Mouse (Mus musculus): ENCODE data around the gene Olfr1219.

The Olfr1219 gene

DNA sequence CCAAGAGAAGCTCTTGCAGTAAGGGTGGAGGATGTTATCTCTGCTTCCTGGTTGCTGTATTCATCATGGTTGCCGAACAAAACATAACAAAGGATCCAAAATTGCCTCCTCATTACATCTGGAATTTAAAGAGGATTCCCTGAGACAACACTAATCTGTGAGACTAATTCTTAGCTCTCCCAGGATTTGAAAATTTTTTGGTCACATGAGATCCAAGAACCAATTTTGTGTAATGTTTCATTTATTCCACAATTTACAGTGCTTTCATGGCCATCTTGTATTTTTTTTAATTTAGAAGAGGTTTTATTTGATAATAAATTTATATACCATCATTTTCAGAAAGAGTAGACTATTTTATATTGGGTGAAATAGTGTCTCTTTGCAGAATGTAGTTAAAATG lies at the start of gene Olfr1219:
Olfr1219 (minus strand) TSS at position 101 of the 400 bp plus-strand sequence.
- no peak for DNase-seq (ENCODE audit: inconsistent age in 2 of 2, low spot score in 1 of 2)

DNA sequence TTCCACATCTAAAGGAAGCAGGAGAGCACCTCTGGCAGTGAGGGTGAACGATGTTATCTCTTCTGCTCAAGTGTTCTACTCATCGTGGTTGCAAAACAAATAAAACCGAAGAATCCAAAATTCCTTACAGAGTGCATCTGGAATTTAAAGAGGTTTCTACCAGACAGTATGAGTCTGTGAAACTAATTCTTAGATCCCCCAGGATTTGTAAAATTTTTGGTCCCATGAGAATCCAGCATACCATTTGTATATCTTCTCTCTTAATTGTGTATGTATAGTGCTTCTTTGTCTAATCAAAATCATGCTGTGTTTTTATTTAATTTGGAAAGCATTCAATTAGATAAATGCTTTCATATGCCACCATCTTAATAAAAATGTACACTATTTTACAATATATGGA lies 49.6 kb upstream of the Olfr1219 start, which contains the start of gene Olfr1222:
Olfr1222 (minus strand) TSS at position 101 of the 400 bp plus-strand sequence.
- no peak for DNase-seq (ENCODE audit: inconsistent age in 2 of 2, low spot score in 1 of 2)

DNA sequence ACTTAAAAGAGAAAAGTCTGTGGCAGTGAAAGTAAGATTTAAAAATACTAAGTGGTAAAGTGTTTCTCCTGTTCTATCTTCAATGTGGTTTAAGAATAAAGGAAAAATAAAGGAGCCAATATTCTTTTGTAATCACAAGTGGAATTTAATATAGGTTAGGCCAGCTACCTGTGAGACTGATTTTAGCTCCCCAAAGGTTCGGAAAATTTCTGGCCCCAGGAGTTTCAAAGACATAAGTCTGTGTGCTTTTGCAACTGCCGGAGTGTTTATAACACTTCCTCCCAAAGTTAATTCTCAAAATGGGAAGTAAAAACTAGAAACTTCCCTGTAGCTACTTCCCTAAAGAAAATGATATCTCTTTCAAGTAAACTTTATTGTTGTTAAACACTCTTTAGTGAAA lies 33.9 kb upstream of the Olfr1219 start, which contains the start of gene Olfr1221:
Olfr1221 (minus strand) TSS at position 101 of the 400 bp plus-strand sequence.
- no peak for DNase-seq (ENCODE audit: inconsistent age in 2 of 2, low spot score in 1 of 2)

DNA sequence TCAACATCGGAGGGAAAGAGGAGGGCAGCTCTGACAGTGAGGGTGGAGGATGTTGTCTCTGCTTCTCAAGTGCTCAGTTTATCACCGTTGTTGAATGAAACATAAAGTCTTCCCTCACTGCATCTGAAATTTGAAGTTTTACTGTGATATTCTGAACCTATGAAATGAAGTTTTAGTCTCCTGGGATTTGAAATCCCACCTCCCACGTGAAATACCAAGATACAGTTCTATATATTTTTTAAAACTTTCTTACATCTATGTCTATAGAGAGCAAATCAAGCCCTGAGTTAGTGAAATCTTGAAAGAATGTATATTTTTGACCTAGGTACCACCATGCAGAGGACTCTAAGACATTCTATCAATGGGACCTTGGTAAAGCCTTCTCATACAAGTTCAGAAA lies 23.4 kb upstream of the Olfr1219 start, which contains the start of gene Olfr1220:
Olfr1220 (minus strand) TSS at position 101 of the 400 bp plus-strand sequence.
- DNase-seq (ENCODE audit: inconsistent age in 2 of 2, low spot score in 1 of 2), result no peak

DNA sequence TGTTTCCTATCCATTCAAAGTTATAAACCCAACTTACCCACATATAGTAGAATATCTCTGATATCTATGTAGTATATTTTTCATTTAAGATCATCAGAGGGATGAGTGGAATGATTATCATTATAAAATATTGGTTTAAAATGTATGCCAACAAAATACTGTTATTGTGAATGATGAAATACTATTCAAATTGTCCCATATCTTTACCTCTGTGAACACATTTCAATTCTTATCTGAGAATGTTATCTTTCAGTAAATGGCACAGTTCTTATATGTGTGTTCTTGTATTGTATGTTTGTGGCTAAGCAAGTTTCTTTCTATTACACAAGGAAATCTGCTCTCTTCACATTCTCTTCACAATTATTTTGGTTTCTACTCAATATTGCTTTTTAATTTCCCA lies 22.3 kb upstream of the Olfr1219 start:
- no peak for DNase-seq (ENCODE audit: inconsistent age in 2 of 2, low spot score in 1 of 2)

DNA sequence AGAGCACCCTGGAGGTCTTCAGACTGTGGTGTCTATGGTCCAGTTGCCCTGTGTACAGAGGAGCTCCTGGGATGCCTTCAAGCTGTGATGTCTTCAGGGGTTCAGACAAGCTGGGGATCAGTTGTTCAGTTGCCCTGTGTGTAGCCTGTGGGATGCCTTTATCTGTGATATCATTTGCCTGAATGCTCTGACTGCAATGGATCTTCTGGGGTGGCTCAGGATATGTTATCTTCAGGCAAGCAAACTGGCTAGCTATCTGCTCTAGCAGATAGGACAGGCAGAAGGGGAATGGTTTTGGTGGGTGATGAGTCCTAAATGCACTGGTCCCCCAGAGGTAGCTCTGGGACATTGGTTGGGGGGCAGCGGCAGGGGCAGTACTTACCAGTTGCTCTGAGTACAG lies 10.5 kb upstream of the Olfr1219 start:
- DNase-seq (ENCODE audit: inconsistent age in 2 of 2, low spot score in 1 of 2), result no peak

DNA sequence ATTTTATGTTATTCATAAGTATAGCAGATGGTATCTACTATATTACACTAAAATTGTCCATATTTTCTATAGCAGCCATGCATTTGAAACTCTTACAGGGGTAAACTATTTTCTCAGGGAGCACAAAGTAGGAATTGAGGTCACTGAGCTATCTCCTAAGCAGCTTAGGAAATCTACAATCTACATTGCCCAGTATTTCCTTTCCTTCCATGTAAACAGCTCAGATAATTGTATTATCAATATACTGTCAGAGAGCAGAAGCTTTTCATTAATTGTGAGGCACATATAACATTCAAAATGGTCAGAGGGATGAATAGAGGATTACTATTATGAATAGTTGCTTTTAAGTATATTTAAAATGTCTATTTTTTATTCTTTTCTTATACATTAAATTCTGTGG lies 1.8 kb downstream of the Olfr1219 start:
- no peak for DNase-seq (ENCODE audit: inconsistent age in 2 of 2, low spot score in 1 of 2)

DNA sequence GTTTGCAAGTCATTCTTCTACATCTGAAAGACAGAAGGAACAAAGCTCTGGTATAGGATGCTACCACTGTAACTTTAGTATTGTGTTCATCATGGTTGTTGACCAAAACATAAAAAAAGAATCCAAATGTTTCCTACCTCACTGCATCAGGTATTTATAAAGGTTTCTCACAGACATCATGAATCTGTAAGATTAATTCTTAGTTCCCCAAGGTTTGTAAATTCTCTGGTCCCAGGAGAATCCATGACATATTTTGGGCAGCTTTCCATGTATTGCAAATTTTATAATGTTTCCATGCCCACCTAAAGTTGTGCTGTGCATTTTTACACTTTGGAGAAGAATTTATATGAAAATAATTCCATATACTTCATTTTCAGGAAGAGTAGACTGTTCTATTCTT lies 22.2 kb downstream of the Olfr1219 start, which contains the start of gene Olfr1218:
Olfr1218 (minus strand) TSS at position 101 of the 400 bp plus-strand sequence.
- no peak for DNase-seq (ENCODE audit: inconsistent age in 2 of 2, low spot score in 1 of 2)

DNA sequence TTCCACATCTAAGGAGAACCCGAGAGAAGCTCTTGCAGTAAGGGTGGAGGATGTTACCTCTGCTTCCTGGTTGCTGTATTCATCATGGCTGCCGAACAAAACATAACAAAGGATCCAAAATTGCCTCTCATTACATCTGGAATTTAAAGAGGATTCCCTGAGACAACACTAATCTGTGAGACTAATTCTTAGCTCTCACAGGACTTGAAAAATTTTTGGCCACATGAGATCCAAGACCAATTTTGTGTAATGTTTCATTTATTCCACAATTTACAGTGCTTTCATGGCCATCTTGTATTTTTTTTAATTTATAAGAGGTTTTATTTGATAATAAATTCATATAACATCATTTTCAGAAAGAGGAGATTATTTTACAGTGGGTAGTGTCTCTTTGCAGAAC lies 51.3 kb downstream of the Olfr1219 start, which contains the start of gene Olfr1217:
Olfr1217 (minus strand) TSS at position 101 of the 400 bp plus-strand sequence.
- DNase-seq (ENCODE audit: inconsistent age in 2 of 2, low spot score in 1 of 2), result no peak
